Mouse (Mus musculus) neutrophil, adult 5-6 weeks (primary cell): ENCODE data around the gene Igfn1. TPM values are rescaled to one million over a fixed set of nuclear protein-coding genes. Genes with fewer than 3 reads are reported as not detected.

ENCODE experiments used
- ATAC-seq: fragments of 151-379, 151-347 bp; 2 replicates; pipeline ENCODE4 v1.8.0; 2017; ENCODE audit warnings: mild to moderate bottlenecking, moderate TSS enrichment; ENCODE audit not compliant: insufficient number of reproducible peaks, poor library complexity, low FRiP score, severe bottlenecking; ENCODE audit errors: extremely low read depth
- total RNA-seq: library from RNA; stranded (forward); fragments of 200-1000 nt; gene quantifications from 2 replicates; pipeline ENCODE4 v1.2.3, GENCODE M21; 2017

Igfn1 gene
- total RNA-seq, 1 experiment from 2014 or later, result under 0.01 TPM

DNA sequence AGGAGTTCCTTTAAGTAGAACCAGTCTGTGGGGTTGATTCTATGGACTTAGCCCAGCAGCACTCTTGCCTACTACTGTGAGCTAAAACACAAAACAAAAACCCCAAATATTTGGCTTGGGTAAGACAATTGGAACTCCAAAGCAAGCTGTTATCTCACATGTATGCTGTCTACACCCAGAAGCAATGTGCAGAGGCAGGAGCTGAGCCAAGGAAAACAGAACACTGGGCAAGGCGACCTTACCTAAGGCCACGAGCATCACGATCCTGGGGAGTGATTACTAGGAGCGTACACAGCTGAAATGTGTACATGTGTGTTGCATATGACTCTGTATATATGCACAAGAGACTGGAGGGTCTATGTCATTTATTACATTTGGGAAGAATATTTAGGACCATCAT, 7.4 kb upstream of the Igfn1 start:
- ATAC-seq, result no peak

DNA sequence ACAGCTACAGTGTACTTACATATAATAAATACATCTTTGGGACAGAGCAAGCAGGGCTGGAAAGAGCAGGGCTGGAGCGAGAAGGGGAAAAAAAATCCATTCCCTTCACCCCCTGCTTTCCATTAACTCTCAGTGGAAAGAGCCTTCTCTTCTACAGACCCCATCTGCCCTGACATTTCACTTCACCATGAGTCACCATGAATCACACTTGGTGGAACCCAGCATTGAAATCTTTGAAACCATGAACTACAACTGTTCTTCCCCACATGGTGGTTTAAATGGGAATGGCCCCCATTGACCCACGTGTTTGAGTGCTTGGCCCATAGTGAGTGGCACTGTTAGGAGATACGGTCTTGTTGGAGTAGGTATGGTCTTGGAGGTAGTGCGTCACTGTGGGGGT, 4.1 kb upstream of the Igfn1 start:
- no peak for ATAC-seq

DNA sequence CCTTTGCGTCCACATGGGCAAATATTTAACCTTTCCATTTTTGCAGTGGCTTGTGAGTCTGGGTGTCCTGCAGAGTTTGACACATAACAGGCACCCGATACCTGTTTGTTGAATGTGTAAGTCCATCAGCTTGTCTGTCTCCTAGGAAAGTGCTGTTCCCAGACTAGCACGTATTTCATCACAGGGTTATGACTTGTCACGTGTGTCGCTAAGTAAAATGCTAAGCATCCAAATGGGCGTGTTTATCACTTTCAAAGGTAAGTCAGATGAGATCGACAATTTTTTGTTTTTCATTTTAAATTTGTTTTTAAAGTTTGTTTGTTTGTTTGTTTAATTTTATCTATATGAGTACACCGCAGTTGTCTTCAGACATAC, 2.0 kb upstream of the Igfn1 start:
- no peak for ATAC-seq

DNA sequence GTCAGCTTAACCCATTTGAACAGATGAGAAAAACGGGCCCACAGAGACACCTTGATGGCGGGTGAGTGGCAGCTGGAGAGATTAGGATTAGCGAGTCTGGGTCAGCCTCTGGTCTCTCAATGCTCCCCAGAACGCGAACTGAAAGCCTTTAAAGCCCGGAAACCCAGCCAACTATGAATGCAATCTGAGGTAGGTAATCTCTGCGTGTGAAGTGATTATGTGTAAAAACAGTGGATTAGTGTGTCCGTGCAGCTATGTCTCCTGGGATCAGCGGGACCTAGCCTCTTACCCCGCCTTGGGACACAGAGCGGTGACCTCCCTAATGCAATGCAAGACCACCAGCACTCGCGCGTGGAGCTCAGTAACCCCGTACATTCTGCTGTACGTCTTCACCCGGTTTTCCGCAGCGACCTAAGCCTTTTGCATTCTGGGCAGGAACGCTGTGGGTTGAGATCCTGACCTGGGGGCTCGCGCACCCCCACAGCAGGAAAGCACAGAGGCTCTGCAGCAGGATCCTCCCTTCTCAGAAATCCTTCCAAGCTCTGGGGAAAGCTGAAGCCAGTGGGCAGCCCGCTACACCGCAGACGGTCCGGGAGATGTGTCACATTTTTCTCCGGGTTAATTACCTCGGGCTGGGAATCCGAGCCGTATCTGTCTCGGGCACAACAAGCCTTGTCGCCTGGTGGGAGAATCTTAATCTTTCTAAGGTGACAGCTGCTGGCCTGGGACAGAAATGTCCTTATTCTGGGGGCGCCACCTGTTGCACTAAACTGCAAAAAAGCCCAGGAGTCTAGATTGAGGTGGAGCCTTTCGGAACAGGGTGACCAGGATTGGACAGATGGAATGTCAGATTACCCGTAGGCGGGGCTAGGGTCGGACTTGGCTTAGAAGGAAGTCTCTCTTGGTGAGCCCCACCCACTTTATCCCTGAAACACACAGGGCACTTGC, 1.3 kb upstream of the Igfn1 start, which contains the start of gene Tmem9:
Tmem9 (plus strand) TSS at position 940 of the 948 bp plus-strand sequence.
- no peak for ATAC-seq

DNA sequence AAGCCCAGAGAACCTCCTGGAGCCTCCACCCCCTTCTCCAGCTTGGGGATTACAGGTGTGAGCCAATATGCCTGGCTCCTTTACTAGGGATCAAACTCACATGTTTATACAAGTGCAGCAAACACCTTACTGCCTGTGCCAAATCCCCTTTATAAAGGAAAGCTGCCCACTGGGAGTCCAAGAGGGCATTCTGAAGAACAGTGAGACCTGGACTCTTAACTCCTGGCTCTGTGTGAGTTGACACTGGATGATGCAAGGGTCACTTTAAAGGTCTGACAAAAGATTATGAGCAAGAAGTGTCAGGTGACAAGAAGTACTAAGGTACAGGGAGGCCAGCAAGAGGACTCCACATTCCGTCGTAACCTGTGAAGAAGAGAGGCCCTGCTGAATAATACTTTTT, 4.7 kb downstream of the Igfn1 start:
- no peak for ATAC-seq

DNA sequence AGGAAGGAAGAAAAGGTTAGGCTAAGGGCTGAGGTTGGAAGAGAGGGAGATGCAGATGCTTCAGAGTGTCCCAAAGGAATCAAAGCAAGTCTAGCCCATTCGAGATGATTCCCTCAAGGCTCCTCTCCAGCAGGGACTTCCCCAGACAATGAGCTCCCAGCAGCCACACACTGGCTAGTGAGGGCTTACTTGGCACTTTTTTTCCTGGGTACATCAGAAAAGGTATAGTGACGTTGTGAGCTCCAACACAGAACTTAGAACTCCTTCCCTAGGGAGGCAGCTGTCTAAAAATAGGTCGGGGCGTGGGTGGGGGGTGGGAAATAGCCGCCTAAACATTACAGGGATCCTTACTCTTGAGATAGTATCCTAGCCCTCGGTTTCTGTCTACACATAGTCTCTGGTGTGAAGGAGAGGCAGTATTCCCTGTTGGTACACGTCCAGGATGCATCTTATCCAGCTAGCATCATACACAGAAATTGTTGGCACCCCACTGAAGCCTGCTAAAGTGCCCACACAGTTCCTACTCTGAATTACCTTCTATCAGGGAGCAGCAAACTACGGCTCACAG, 6.3 kb downstream of the Igfn1 start:
- ATAC-seq, result no peak

DNA sequence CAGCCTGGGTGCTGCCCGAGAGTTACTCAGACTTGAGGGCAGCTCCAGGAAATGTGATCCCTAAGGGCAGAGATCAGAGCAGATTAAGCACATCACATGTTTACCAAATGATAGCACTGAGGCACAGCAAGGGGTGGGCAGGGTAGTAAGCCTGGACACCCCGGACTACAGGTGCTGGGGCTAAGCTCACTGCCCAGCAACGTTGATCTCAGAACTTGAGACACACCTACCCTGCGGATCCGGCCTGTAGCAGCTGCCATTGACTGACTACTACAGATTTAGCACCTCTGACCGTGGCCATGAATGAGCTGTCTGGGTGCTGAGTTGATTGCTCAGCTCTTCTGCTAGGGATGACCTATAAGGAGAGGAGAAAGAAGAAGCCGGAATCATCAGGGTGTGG, 8.6 kb downstream of the Igfn1 start:
- no peak for ATAC-seq

DNA sequence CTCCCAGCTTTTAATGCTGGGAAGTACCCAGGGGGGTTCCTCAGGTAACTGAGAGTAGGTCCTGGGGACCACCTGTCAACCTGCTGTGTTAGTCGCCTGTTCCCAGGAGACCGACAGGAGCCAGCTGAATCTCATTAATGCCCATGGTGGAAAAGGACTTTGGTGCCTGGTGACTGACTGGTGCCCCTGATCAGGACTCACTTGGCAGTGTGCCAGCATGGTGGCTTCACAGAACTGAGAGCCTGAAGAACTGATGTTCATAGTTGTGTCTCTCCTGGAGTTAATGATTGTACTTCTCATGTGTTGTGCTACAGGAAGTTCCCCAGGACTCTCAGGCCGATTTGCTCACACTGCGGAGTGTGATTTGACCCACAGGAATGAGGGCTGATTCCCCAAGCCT, 12.7 kb downstream of the Igfn1 start:
- no peak for ATAC-seq

DNA sequence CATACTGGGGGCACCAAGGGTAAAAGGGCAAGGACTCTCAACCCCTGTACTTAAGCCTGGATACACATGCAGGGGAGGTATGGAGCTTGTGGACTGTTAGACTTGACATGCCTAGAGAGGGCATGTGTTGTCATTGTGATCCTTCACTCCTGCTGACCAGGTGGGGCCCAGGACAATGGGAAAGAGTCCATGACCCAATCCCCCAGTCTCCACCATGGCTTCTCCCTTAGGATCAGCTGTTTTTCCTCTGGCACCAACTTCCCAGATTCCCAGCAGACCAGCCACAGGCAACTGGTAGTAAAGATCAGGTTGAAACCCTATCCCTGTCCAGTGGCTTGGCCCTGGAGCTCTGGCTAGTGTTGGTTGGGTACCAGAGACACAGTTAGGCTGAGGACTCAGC, 16.3 kb downstream of the Igfn1 start:
- no peak for ATAC-seq

DNA sequence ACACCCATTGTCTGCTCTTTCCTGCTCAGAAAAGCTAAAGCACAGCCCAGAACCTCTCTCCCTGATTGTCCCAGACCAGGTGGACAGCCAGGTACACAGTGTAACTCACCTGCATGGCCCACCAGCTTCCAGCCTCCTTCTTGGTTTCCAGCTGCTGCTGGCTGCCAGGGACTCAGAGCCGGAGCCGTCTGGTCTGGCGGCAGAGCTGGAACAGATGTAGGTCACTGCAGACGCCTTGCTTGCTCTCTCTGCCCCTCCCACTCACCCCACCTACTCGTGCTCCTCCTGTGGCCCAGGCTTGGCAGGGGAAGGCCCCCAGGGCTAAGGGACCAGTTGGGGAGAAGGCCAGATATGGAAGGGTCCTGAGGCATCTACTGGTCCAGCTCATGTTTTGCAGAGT, 22.0 kb downstream of the Igfn1 start:
- no peak for ATAC-seq

DNA sequence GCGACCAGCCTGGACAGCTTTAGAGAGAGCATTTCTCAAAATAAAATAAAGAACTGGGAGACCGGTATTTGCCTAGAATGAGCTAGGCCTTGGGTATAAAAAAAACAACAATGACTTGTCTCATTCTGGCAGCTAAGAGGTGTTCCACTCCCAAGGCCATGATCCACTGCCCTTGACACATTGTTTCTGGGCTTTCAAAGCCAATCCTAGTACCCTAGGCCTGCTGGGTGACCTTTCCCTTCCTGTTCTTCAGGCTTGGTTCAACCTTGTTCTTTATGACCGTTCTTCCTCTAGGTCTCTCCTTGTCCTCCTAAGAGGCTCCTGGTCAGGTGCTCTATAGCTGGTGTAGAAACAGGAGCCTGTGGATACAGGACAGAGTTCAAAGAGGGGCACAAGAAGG, 33.6 kb downstream of the Igfn1 start:
- no peak for ATAC-seq

DNA sequence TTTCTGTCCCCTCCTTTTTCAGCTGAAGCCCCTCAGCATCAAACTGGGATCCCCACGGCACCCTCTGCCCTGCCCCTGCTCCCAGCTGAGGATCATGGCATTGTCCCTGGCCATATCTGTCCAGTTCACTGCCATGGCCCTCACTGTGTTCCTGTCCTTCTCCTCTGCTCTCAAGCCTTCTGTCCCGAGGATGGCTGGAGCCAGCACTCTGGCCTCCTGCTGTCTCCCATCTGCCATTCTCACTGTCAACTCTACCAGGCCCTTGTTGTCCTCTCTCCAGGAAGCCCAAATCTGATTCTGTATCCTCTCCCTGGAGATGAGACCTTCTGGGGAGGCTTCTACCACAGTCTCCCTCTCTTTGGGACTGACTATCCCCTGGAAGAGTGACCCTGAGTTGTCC, 35.7 kb downstream of the Igfn1 start:
- no peak for ATAC-seq

DNA sequence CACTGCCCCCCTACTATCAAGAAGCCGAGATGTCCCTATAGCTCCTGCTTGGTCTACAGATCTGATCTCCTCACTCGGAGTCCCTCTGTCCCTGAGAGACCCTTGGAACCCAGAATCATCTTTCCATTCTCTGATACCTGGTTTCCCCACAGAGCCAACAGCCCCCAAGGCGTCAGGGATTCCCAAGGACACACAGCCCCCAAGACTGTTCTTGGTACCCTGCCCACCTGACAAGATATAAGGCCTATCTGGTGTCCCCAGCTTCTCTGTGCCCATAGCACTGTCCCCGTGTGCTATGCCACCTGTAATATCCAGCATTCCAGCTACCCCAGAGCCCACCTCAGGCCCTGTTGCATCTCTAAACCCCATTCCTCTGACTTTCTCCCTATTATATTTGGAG, 38.4 kb downstream of the Igfn1 start:
- no peak for ATAC-seq

DNA sequence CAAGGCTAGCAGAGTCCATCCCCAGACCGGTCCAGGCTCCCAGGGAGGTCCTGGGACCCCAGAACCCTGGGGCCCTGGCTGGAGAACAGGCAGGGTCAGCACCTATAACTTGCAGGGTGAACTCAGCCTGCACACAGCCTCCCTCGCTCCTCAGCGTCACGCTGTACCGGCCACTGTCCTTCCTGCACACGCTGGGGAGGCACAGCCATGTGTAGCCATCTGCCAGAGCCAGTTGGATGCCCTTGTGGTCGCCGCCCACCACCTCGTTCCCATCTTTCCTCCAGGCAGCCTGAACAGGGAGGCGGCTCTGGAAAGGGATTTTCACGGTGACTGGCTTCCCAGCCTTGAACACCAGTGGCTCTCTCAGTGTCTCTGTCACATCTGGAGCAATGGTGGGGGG, 41.6 kb downstream of the Igfn1 start:
- ATAC-seq, result no peak

DNA sequence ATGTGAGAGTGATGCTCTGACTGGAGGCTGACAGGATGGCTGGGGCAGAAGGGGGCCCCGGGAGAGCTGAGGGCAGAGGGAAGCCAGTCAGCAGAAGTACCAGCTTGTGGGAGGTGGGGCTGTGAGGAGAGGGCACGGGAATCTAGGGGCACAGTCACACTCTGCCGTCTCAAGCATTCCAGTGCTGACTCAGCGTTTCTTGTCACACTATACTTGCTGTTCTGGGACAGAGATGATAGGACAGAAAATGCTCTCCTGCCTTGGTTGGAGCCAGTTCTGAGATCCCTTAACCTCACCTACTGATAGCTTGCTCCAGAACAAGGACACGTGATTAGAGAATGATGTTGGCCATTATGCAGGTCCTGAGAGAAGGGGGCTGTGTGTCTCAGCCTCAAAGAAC, 43.0 kb downstream of the Igfn1 start:
- no peak for ATAC-seq

DNA sequence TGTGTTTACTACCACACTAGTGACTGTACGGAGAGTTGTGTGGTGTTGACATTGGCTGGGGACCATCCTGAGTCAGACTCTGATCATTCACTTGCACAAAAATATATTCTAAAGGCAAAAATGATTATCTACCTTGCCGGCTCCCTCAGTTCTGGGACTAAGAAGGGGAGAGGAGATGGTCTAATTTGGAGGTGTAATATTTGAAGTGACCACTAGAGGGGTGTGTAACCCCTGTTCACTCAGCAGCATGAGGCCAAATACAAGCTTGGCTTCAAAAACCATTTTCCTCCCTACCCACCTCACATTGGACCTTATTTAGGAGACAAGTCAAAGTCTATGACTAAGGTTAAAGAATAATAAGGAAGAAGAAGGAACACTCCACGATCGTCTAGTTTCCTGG, 47.7 kb downstream of the Igfn1 start:
- no peak for ATAC-seq

DNA sequence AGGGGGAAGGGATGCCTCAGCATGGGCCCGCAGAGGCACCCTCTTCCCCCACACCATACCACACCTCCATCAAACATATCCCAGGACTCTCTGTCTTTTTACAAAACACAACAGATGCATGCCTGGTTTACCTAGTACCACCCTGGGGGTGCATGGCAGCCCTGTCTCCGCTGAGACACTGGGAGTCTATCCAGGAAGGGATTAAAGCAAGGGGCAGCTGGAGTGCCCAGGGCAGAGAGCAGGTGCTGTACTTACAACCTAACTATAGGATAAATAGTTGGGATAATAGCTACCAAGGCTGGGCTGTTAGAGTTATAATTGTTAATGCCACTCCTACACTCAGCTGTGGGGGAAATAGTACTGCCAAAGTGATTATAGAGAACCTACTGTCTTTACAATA, 57.3 kb downstream of the Igfn1 start:
- ATAC-seq, result no peak

DNA sequence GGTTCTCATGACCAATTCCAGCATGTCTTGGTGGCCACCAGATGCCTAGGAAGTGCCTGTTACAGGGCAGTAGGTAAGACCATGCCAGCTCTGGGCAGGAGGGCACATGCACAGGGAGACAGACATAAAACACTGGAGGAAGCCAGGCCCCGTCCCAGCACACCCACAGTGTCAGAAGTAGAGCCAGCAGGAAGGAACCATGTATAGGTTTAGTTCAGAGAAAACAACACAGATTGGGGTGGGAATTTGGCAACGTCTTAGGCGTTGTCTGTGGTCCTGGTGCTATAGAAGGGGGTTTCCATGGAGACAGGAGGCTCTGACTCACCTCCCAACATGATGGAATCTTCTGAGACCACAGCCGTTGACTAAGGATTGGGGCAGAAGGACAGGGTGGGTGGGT, 59.9 kb downstream of the Igfn1 start:
- ATAC-seq, result no peak

DNA sequence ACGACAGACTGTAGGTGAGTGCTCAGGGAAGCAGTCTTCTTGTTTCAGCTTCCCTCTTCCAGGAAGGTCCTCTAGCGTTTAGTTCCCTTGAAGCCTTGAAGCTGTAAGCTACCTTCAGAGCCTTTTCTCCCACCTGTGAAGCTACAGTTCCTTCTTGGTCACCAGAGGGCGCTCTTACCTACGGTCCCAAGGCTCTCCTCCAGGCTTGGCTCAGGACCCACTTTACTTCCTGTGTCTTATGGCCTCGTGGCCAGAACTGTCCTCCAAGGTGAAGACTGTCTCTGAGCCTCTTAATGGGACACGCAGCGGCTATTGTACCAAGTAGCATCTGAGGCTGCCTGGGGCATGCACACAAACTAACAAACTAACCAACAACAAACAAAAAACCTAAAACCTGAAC, 60.4 kb downstream of the Igfn1 start:
- no peak for ATAC-seq

DNA sequence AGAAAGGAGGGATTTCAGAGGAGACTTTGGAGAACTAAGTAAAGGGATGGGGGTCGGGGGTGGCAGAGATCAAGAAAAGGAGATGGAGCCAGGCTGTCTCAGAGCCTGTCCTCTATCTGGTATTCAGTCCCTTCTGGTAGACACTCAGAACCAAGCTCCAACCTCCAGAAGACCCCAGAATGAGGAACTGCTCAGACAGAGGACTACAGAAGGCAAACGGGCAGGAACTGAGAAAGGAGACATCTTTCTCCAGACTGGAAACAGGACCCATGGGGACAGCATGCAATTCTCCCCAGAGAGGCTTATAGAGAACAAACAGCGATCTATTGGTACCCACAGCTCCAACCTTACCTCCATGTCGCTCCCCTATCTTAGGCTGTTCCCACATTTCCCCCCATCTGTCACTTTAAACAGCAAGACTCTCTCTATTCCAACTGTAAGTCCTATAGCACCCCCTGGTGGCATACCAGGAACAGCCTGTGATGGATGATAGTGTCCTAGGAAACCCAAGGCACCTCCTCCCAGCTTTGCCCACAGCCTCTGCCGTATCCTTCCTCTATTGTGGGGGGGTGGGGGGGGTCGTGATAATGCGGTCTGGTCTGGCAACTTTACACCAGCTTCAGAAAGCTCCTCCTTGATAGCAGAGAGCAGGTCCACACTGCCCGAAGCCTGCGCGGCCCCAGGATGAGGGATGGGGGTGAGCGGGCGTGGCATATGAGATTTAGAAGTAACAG, 61.4 kb downstream of the Igfn1 start:
- ATAC-seq, result no peak
